Mouse (Mus musculus) erythroblast, embryonic 14.5 days (primary cell): ENCODE results near the gene 1700029P11Rik.

Experiments used
- GATA1 ChIP-seq: IDR thresholded peaks from 2 replicates; pipeline ENCODE4 v1.6.1; 2012; ENCODE audit warnings: low read length, inconsistent platforms, mixed read lengths
- TAL1 ChIP-seq: IDR thresholded peaks from 3 replicates; pipeline ENCODE4 v1.6.1; 2012; ENCODE audit warnings: low read length, inconsistent platforms, mixed read lengths

- TF ChIP-seq GATA1 (no peak), TAL1 (no peak)
Observed at GRCm38 (mm10) chr15:81966062-81966829, 14.1 kb upstream of the 1700029P11Rik start.
